Mouse (Mus musculus): ENCODE data around the gene Rnf220.

Gene Rnf220

GRCm38 (mm10) chr4:117489566-117489965, 7.3 kb downstream of the Rnf220 start:
- no peak for DNase-seq (ENCODE audit: low read depth, low spot score)

- no peak for DNase-seq (ENCODE audit: low read depth, low spot score)
These were observed 9.4 kb downstream of the Rnf220 start for GRCm38 (mm10) chr4:117487471-117487870.

GRCm38 (mm10) chr4:117486188-117486587, 10.7 kb downstream of the Rnf220 start:
- DNase-seq (ENCODE audit: low read depth, low spot score), result no peak

GRCm38 (mm10) chr4:117485045-117485780, 11.6 kb downstream of the Rnf220 start:
- no peak for DNase-seq (ENCODE audit: low read depth, low spot score)

- DNase-seq (ENCODE audit: low read depth, low spot score), result peak; percentile 72
These were observed 12.4 kb downstream of the Rnf220 start for GRCm38 (mm10) chr4:117484256-117485044.

- DNase-seq (ENCODE audit: low read depth, low spot score), result no peak
These were observed 13.0 kb downstream of the Rnf220 start for GRCm38 (mm10) chr4:117483931-117484255.

- no peak for DNase-seq (ENCODE audit: low read depth, low spot score)
These were observed 14.7 kb downstream of the Rnf220 start for GRCm38 (mm10) chr4:117482103-117482502.

- DNase-seq (ENCODE audit: low read depth, low spot score), result no peak
These were observed 16.0 kb downstream of the Rnf220 start for GRCm38 (mm10) chr4:117480611-117481445.

- no peak for DNase-seq (ENCODE audit: low read depth, low spot score)
These were observed 16.9 kb downstream of the Rnf220 start for GRCm38 (mm10) chr4:117479951-117480350.

- peak; percentile 36 for DNase-seq (ENCODE audit: low read depth, low spot score)
These were observed 18.7 kb downstream of the Rnf220 start for GRCm38 (mm10) chr4:117478101-117478673.

GRCm38 (mm10) chr4:117477401-117477800, 19.5 kb downstream of the Rnf220 start:
- peak; percentile 54 for DNase-seq (ENCODE audit: low read depth, low spot score)

GRCm38 (mm10) chr4:117476777-117477176, 20.1 kb downstream of the Rnf220 start:
- DNase-seq (ENCODE audit: low read depth, low spot score), result no peak

- DNase-seq (ENCODE audit: low read depth, low spot score), result no peak
These were observed 20.5 kb downstream of the Rnf220 start for GRCm38 (mm10) chr4:117476355-117476754.

- no peak for DNase-seq (ENCODE audit: low read depth, low spot score)
These were observed 22.9 kb downstream of the Rnf220 start for GRCm38 (mm10) chr4:117473985-117474354.

GRCm38 (mm10) chr4:117473291-117473984, 23.4 kb downstream of the Rnf220 start:
- no peak for DNase-seq (ENCODE audit: low read depth, low spot score)

GRCm38 (mm10) chr4:117469471-117469870, 27.4 kb downstream of the Rnf220 start:
- DNase-seq (ENCODE audit: low read depth, low spot score), result no peak

GRCm38 (mm10) chr4:117467936-117468335, 28.9 kb downstream of the Rnf220 start:
- DNase-seq (ENCODE audit: low read depth, low spot score), result no peak

- DNase-seq (ENCODE audit: low read depth, low spot score), result no peak
These were observed 47.7 kb downstream of the Rnf220 start for GRCm38 (mm10) chr4:117449151-117449550.

GRCm38 (mm10) chr4:117447926-117448325, 48.9 kb downstream of the Rnf220 start:
- DNase-seq (ENCODE audit: low read depth, low spot score), result no peak

- no peak for DNase-seq (ENCODE audit: low read depth, low spot score)
These were observed 51.2 kb downstream of the Rnf220 start for GRCm38 (mm10) chr4:117445516-117446207.

- no peak for DNase-seq (ENCODE audit: low read depth, low spot score)
These were observed 57.9 kb downstream of the Rnf220 start for GRCm38 (mm10) chr4:117438919-117439318.
